Mouse (Mus musculus): ENCODE measurements around the gene Map6. TPM values are rescaled to one million over a fixed set of nuclear protein-coding genes. Genes with fewer than 3 reads are reported as not detected.

Map6 gene
- total and polyA plus RNA-seq, 2 experiments from 2014 or later = 126 to 326 TPM

DNA sequence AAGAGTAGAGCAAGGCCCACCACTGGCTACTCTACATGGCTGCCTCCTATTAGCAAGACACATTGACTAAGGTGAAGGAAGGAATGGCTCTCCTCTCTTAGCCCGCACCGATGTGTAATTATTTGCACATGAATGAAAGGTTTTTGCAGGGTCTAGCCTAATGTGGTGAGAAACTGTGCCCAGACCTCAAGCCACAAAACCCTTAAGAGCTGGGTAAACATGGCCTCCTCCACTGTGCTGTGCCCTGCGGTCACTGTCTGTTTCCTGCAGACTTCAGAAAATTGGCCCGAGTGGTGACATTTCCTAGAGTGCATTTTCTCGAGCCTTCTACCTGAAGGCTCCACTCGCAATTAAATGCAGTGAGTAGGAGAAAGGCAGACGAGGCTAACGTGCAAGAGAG, 11.1 kb downstream of the Map6 start:
- Histone ChIP-seq H3K9ac (replicated peaks; ENCODE audit: low read length, poor library complexity, severe bottlenecking) (no peak overlapping the region), H3K4me3 (ENCODE audit: low read depth, low read length) (no peak overlapping the region), H3K27me3 (ENCODE audit: insufficient read depth, low read length) (no peaks in the 10 kb centered on the region), H3K36me3 (ENCODE audit: insufficient read depth, low read length) (peaks cover 3% of the 10 kb centered on the region; the same call in 1 of the 2 replicates), H3K9me3 (ENCODE audit: low read length) (no peaks in the 10 kb centered on the region), H3K4me2 (ENCODE audit: low read depth, low read length, poor library complexity, severe bottlenecking) (no peak overlapping the region), H3K27ac (ENCODE audit: low read depth, low read length) (no peak overlapping the region), H3K4me1 (ENCODE audit: insufficient read depth, low read length) (peaks cover 16% of the 10 kb centered on the region; the same call in 1 of the 2 replicates)
- no peak for ATAC-seq (ENCODE audit: low FRiP score)
- TF ChIP-seq CTCF (IDR thresholded peaks at IDR 0.05) = no peak
- WGBS = 88% methylated on average over 8 of the region's 8 CpGs
- DNase-seq (ENCODE audit: low spot score) = no peak

DNA sequence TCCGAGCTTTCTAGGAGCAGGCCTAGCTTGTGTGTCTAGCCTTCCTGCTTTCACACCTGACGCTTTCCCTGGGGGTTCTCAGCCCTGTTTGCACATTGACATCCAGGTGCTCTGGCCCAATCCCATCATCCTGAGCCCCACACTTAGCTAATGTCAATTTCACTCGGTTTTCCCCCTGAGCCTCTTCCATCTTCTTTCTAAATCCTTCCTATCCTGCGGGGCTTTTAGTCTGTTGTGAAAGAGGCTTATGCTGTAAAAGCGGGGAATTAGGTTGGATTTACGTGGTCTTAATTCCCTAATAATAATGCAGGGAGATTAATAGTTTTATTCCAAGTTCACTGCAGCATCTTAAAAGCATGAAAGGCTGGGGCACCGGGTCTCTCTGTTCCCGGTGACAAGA, 12.3 kb downstream of the Map6 start:
- no peak for TF ChIP-seq CTCF (IDR thresholded peaks at IDR 0.05)
- Histone ChIP-seq H3K4me3 (ENCODE audit: low read depth, low read length) (no peak overlapping the region), H3K27ac (ENCODE audit: low read depth, low read length) (peak overlapping the region; percentile 32; the same call in 1 of the 2 replicates), H3K9ac (replicated peaks; ENCODE audit: low read length, poor library complexity, severe bottlenecking) (peak overlapping the region; percentile 29; the same call in 1 of the 2 replicates), H3K36me3 (ENCODE audit: insufficient read depth, low read length) (peaks cover 3% of the 10 kb centered on the region; the same call in 1 of the 2 replicates), H3K27me3 (ENCODE audit: insufficient read depth, low read length) (no peaks in the 10 kb centered on the region), H3K9me3 (ENCODE audit: low read length) (no peaks in the 10 kb centered on the region), H3K4me1 (ENCODE audit: insufficient read depth, low read length) (peaks cover 8% of the 10 kb centered on the region; the same call in 1 of the 2 replicates), H3K4me2 (ENCODE audit: low read depth, low read length, poor library complexity, severe bottlenecking) (no peak overlapping the region)
- DNase-seq (ENCODE audit: low spot score) (no peak), ATAC-seq (ENCODE audit: low FRiP score) (no peak)
- WGBS = 24% methylated on average over 8 of the region's 8 CpGs

DNA sequence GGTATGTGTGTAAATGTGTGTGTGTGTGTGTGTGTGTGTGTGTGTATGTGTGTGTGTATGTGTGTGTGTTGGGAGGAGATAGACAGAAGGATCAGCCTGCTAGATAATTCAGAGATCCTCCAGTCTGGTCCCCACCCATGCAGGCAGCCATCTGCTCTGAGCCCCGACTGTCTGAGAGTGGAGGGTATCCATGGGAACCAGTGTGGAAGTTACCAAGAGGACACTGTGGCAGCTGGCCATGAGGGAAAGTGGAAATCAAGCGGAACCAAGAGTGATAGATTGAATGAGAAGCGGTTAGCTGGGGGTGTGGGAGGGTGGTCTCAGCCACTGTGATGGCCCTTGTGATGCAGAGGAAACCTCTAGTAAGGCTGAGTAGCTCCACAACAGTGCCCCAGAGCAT, 20.0 kb downstream of the Map6 start:
- Histone ChIP-seq H3K27ac (ENCODE audit: low read depth, low read length) (no peak overlapping the region), H3K4me1 (ENCODE audit: insufficient read depth, low read length) (peaks cover 5% of the 10 kb centered on the region; the same call in 1 of the 2 replicates), H3K9ac (replicated peaks; ENCODE audit: low read length, poor library complexity, severe bottlenecking) (no peak overlapping the region), H3K9me3 (ENCODE audit: low read length) (no peaks in the 10 kb centered on the region), H3K4me2 (ENCODE audit: low read depth, low read length, poor library complexity, severe bottlenecking) (no peak overlapping the region), H3K4me3 (ENCODE audit: low read depth, low read length) (no peak overlapping the region), H3K36me3 (ENCODE audit: insufficient read depth, low read length) (no peaks in the 10 kb centered on the region), H3K27me3 (ENCODE audit: insufficient read depth, low read length) (no peaks in the 10 kb centered on the region)
- WGBS = 5% methylated on average over 3 of the region's 3 CpGs
- ATAC-seq (ENCODE audit: low FRiP score) (peak; percentile 86), DNase-seq (ENCODE audit: low spot score) (peak; percentile 94)
- no peak for TF ChIP-seq CTCF (IDR thresholded peaks at IDR 0.05)

GRCm38 (mm10) chr7:99290008-99290407, 22.8 kb downstream of the Map6 start:
- ATAC-seq (ENCODE audit: low FRiP score) = no peak
- no peaks in the 10 kb centered on the region for H3K9me3 ChIP-seq (ENCODE audit: low read length)
- WGBS = 55% methylated on average over 8 of the region's 8 CpGs
- H3K4me3 ChIP-seq (ENCODE audit: low read depth, low read length) = no peak overlapping the region
- H3K27me3 ChIP-seq (ENCODE audit: insufficient read depth, low read length) = no peaks in the 10 kb centered on the region
- H3K27ac ChIP-seq (ENCODE audit: low read depth, low read length) = no peak overlapping the region
- no peak for TF ChIP-seq CTCF (IDR thresholded peaks at IDR 0.05)
- no peak overlapping the region for H3K9ac ChIP-seq (replicated peaks; ENCODE audit: low read length, poor library complexity, severe bottlenecking)
- no peak for DNase-seq (ENCODE audit: low spot score)
- H3K4me1 ChIP-seq (ENCODE audit: insufficient read depth, low read length) = peaks cover 5% of the 10 kb centered on the region; the same call in 1 of the 2 replicates
- no peak overlapping the region for H3K4me2 ChIP-seq (ENCODE audit: low read depth, low read length, poor library complexity, severe bottlenecking)
- H3K36me3 ChIP-seq (ENCODE audit: insufficient read depth, low read length) = 0 out of 2 replicates have a peak, but pooled peaks cover 3% of the 10 kb centered on the region

DNA sequence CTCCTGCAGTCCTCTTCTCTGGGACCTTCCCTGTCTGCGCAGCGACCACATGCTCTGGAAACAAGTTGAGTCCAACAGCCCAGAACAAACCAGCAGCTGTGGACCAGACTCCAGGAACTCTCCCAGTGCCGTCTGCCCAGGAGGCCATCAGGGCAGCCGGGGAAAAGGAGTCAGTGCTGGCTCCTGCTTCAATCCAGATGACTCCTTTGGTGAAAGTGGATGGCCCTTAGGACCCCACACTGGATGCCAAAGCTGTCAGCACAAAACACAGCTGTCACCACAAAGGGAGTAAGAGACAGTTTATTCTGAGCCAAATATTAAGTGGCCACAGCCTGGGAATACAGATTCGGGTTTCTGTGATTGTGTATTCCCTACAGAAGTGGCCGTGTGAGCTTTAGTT, 23.7 kb downstream of the Map6 start:
- H3K36me3 ChIP-seq (ENCODE audit: insufficient read depth, low read length) = 0 out of 2 replicates have a peak, but pooled peaks cover 3% of the 10 kb centered on the region
- no peak overlapping the region for H3K4me3 ChIP-seq (ENCODE audit: low read depth, low read length)
- H3K4me2 ChIP-seq (ENCODE audit: low read depth, low read length, poor library complexity, severe bottlenecking) = no peak overlapping the region
- H3K9ac ChIP-seq (replicated peaks; ENCODE audit: low read length, poor library complexity, severe bottlenecking) = no peak overlapping the region
- peak; percentile 51 for DNase-seq (ENCODE audit: low spot score)
- peaks cover 5% of the 10 kb centered on the region; the same call in 1 of the 2 replicates for H3K4me1 ChIP-seq (ENCODE audit: insufficient read depth, low read length)
- no peaks in the 10 kb centered on the region for H3K9me3 ChIP-seq (ENCODE audit: low read length)
- H3K27me3 ChIP-seq (ENCODE audit: insufficient read depth, low read length) = no peaks in the 10 kb centered on the region
- TF ChIP-seq CTCF (IDR thresholded peaks at IDR 0.05) = no peak
- ATAC-seq (ENCODE audit: low FRiP score) = peak; percentile 20; the same call in 1 of the 2 replicates
- WGBS = 65% methylated on average over 6 of the region's 6 CpGs
- no peak overlapping the region for H3K27ac ChIP-seq (ENCODE audit: low read depth, low read length)

DNA sequence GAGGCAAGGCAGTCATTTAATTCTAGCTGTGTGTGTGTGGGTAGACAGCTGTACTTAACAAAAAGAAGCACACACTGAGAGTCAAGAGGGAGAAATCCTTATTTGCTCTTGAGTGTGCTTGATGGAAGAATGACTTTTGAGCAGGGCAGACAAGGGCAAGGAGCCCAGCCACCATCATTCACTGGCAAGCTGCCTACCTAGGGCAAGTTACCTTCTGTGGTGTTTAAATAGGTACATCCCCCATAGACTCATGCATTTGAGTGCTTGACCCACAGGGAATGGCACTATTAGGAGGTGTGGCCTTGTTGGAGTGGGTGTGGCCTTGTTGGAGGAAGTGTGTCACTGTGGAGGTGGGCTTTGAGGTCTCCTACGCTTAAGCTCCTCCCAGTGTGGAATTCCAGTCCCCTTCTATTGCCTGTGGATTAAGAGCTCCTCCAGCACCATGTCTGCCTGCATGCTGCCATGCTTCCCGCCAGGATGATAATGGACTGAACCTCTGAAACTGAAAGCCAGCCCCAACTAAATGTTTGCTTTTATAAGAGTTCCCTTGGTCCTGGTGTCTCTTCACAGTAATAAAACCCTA, 27.0 kb downstream of the Map6 start:
- Histone ChIP-seq H3K36me3 (ENCODE audit: insufficient read depth, low read length) (0 out of 2 replicates have a peak, but pooled peaks cover 3% of the 10 kb centered on the region), H3K9ac (replicated peaks; ENCODE audit: low read length, poor library complexity, severe bottlenecking) (no peak overlapping the region), H3K4me3 (ENCODE audit: low read depth, low read length) (no peak overlapping the region), H3K9me3 (ENCODE audit: low read length) (no peaks in the 10 kb centered on the region), H3K4me1 (ENCODE audit: insufficient read depth, low read length) (peaks cover 5% of the 10 kb centered on the region; the same call in 1 of the 2 replicates), H3K27me3 (ENCODE audit: insufficient read depth, low read length) (no peaks in the 10 kb centered on the region), H3K27ac (ENCODE audit: low read depth, low read length) (no peak overlapping the region), H3K4me2 (ENCODE audit: low read depth, low read length, poor library complexity, severe bottlenecking) (no peak overlapping the region)
- 79% methylated on average over 2 of the region's 2 CpGs for WGBS
- DNase-seq (ENCODE audit: low spot score) (no peak), ATAC-seq (ENCODE audit: low FRiP score) (no peak)
- no peak for TF ChIP-seq CTCF (IDR thresholded peaks at IDR 0.05)
